In genomic region chr10:80001945-80002344, GRCm38 (mm10) we compare ENCODE assay signal across 14 mouse cellular contexts.
"Had no signal": no experiment of that assay in that cellular context is flagged by ENCODE, and none has a peak within 500 bp of the region (broad histone marks: within the 10 kb centered on the region; RNA-seq: fewer than 3 reads in every experiment).

No protein-coding gene starts in this region.

- H3K9me3 ChIP-seq: midbrain, embryonic 12.5 days; neural tube, embryonic 15.5 days had no signal

- H3K36me3 ChIP-seq: midbrain, embryonic 12.5 days; neural tube, embryonic 15.5 days had no signal

- H3K4me3 ChIP-seq: layer of hippocampus, adult 2 months; midbrain, embryonic 12.5 days; neural tube, embryonic 15.5 days had no signal

- H3K9ac ChIP-seq: liver, embryonic 14.5 days; midbrain, embryonic 12.5 days; neural tube, embryonic 15.5 days had no signal

- H3K27ac ChIP-seq: kidney, postnatal 0 days; layer of hippocampus, adult 2 months; liver, embryonic 14.5 days; midbrain, embryonic 12.5 days; neural tube, embryonic 15.5 days had no signal

- ATAC-seq: inflammation-experienced regulatory T-cells, adult 6 months; intestine, postnatal 0 days; midbrain, embryonic 16.5 days had no signal

- DNase-seq: kidney, adult 8-10 months; kidney, postnatal 4 days; lung, adult 18-20 months; right cerebral cortex, postnatal 4 days; spleen, adult 18-20 months; thymus, postnatal 36 days had no signal

- H3K4me2 ChIP-seq: neural tube, embryonic 15.5 days had no signal
